Mouse (Mus musculus) heart, adult 2 months (tissue): ENCODE data around the gene Tmem269. TPM values are rescaled to one million over a fixed set of nuclear protein-coding genes. Genes with fewer than 3 reads are reported as not detected.

ENCODE experiments used
- DNase-seq, 2 experiments: peaks; one replicate each; pipeline ENCODE4 v3.0.0; 2021
- H3K27ac ChIP-seq: fragments of 200-600 bp; 2 replicates; pipeline ENCODE4 v1.8.1; 2022
- H3K27me3 ChIP-seq: fragments of 200-500 bp; 2 replicates; pipeline ENCODE4 v1.6.1; 2012; ENCODE audit warnings: mild to moderate bottlenecking, low read length, inconsistent platforms, mixed read lengths; ENCODE audit not compliant: control insufficient read depth, insufficient read depth
- H3K36me3 ChIP-seq: fragments of 200-500 bp; 2 replicates; pipeline ENCODE4 v1.6.1; 2012; ENCODE audit warnings: low read length, inconsistent platforms; ENCODE audit not compliant: control insufficient read depth, insufficient read depth
- H3K4me1 ChIP-seq: fragments of 200-500 bp; 2 replicates; pipeline ENCODE4 v1.6.1; 2011; ENCODE audit warnings: low read length; ENCODE audit not compliant: control insufficient read depth, insufficient read depth
- H3K4me3 ChIP-seq: fragments of 200-600 bp; 2 replicates; pipeline ENCODE4 v1.8.1; 2022
- H3K79me2 ChIP-seq: fragments of 200-500 bp; replicated peaks from 2 replicates; pipeline ENCODE4 v1.6.1; 2012; ENCODE audit warnings: mild to moderate bottlenecking, inconsistent platforms, low read length, moderate library complexity, mixed read lengths; ENCODE audit not compliant: control insufficient read depth, insufficient read depth
- H3K9ac ChIP-seq: fragments of 200-500 bp; 2 replicates; pipeline ENCODE4 v1.6.1; 2012; ENCODE audit warnings: low read depth, mild to moderate bottlenecking, control low read depth, inconsistent platforms, low read length, mixed read lengths
- CTCF ChIP-seq: fragments of 200-600 bp; IDR thresholded peaks from 2 replicates; pipeline ENCODE4 v1.8.1; 2022; ENCODE audit warnings: antibody characterized with exemption, mild to moderate bottlenecking, moderate library complexity
- EP300 ChIP-seq: fragments of 200-500 bp; IDR thresholded peaks from 2 replicates; pipeline ENCODE4 v1.6.1; 2011; ENCODE audit warnings: low read depth, low read length, control low read depth; ENCODE audit not compliant: insufficient read depth
- POLR2A ChIP-seq: fragments of 200-500 bp; IDR thresholded peaks from 2 replicates; pipeline ENCODE4 v1.6.1; 2011; ENCODE audit warnings: mild to moderate bottlenecking, low read depth, low read length, control low read depth; ENCODE audit not compliant: insufficient read depth
- WGBS: fragments of 180-500 bp; shearing (Covaris S2); methylation state at CpG from one replicate; pipeline ENCODE4 v1.1.7; 2018; 5-methylcytosine and 5-hydroxymethylcytosine counted together
- intact Hi-C: fragments of 180-260 bp; cut with DNase I; formaldehyde crosslinking; loops from one replicate; pipeline ENCODE4 v1.15.1; 2025
- polyA plus RNA-seq: library from polyadenylated mRNA; depleted of rRNA; stranded (reverse); fragments of >200 nt; gene quantifications from 2 replicates; pipeline ENCODE4 v1.2.3, GENCODE M21; 2012
- total RNA-seq, 2 experiments: library from RNA; stranded (reverse); gene quantifications; 2 replicates each; pipeline ENCODE4 v1.2.3; 2021

Gene Tmem269
- total and polyA plus RNA-seq, 3 experiments, result 0.16 TPM; not detected in 2

DNA sequence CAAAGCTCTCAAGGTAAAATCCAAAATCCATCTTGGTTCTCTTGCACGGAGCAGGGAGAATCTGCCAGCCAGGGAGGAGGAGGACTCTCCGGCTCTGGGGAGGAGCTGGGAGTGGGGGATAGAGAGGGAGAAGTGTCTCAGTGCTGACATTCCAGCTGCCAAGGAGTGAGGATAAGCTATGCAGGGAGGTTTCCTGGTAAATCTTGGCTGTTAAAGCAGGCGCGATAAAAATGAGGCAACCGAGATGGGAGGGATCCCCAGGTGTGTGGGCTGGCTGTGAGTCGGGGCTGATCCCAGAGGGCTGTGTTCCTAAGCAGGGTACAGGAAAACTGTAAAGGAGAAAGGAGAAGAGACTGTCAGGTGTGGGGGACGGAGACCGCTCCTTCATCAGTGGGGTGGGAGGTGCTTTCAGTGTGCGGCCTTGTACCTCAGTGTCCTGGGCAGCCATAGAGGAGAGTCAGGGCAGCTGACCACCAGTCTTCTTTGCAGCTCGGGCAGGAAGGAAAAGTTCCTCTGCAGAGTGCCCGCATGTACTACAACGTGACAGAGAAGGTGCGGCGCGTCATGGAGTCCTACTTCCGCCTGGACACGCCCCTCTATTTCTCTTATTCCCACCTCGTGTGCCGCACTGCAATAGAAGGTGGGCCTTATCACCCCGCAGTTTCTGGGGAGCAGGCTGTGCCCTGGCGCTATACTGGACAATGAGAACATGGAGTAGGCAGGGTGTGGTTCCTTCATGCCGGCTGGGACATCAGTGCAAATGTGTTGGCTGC, 26.6 kb upstream of the Tmem269 start:
- Histone ChIP-seq H3K36me3 (no peaks in the 10 kb centered on the region), H3K4me1 (peaks cover 4% of the 10 kb centered on the region), H3K27me3 (no peaks in the 10 kb centered on the region), H3K27ac (no peak overlapping the region), H3K4me3 (no peak overlapping the region), H3K9ac (no peak overlapping the region), H3K79me2 (no peaks in the 10 kb centered on the region)
- peak in 1 of 2 experiments; percentile 41 for DNase-seq
- no peak for TF ChIP-seq POLR2A
- TF ChIP-seq CTCF, result no peak
- TF ChIP-seq EP300, result no peak
- 78% methylated on average over 22 of the region's 22 CpGs for WGBS
- intact Hi-C loops, result loop anchor here (5.0 kb wide), 5 partner anchors 78 to 423 kb away; partner anchors contain the start of genes Foxj3, Frg2f1, Ppcs and Ppih

DNA sequence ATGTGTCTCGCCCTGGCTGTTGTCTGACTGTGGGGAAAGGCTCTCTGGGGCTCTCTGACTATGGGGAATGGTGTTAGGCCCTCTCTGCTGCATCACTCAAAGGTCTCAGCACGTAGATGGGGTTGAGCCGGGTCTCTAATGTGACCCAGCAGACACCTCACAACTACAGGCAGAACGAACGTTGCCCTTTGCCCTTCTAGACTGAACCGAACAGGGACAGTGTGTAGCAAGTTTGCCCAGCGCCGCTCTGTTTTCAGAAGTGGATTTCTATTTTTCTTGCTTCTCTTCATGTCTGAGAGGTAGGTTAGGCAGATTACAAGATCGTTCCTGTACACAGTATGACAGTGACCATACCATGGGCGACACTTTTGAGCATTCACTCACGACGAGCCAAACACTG, 24.6 kb upstream of the Tmem269 start:
- intact Hi-C loops, result no loop called here
- no peaks in the 10 kb centered on the region for H3K27me3 ChIP-seq
- H3K9ac ChIP-seq, result no peak overlapping the region
- DNase-seq, result no peak
- H3K27ac ChIP-seq, result no peak overlapping the region
- no peaks in the 10 kb centered on the region for H3K79me2 ChIP-seq
- H3K4me1 ChIP-seq, result peaks cover 1% of the 10 kb centered on the region; the same call in 1 of the 2 replicates
- TF ChIP-seq CTCF, result no peak
- TF ChIP-seq POLR2A, result no peak
- TF ChIP-seq EP300, result no peak
- H3K36me3 ChIP-seq, result no peaks in the 10 kb centered on the region
- no peak overlapping the region for H3K4me3 ChIP-seq
- 91% methylated on average over 12 of the region's 12 CpGs for WGBS

DNA sequence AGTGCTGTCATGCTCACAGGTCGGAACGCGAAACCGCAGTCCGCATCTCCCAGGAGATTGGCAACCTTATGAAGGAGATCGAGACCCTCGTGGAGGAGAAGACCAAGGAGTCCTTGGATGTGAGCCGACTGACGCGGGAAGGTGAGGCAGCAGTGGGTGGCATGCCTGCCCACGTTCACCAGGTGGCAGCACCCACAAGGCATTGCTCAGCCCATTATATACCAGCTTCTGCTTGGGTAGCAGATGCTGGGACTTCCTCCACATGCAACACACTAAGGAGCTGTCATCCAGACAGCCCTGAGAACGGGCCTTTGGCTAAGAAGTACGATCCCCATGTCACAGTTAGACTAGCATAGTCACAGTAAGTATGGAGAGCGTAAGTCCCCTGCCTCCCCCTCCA, 23.6 kb upstream of the Tmem269 start:
- H3K79me2 ChIP-seq, result no peaks in the 10 kb centered on the region

DNA sequence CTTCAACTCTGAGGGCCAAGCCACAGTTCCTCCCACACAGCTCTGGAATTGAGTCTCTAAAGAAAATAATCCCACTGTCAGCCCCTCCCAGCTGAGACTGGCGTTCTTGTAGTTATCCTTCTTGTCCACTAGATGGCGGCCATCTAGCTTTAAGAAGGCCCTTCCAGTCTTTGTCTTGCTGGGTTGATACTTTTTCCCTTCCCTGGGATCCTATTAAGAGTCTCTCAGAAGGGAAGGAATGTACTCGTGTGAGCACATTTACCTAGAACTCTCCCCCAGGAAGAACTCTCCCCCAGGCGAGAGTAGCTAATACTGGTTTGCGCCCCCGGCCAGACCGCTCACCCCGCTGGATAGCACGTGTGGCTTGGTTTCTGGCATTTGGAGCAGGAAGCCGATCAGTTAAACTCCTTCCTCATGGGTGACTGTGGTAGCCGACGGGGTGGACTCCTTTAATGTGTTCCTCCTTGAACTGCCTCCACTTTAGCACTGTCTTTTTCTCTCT, 21.2 kb upstream of the Tmem269 start:
- TF ChIP-seq POLR2A (no peak), EP300 (no peak), CTCF (peak; percentile 96)
- Histone ChIP-seq H3K27me3 (no peaks in the 10 kb centered on the region), H3K9ac (peak overlapping the region; percentile 62), H3K27ac (no peak overlapping the region; the same call in 1 of the 2 replicates), H3K36me3 (no peaks in the 10 kb centered on the region), H3K4me3 (no peak overlapping the region), H3K79me2 (no peaks in the 10 kb centered on the region), H3K4me1 (no peaks in the 10 kb centered on the region; the same call in 1 of the 2 replicates)
- DNase-seq, result peak; percentile 40 to 48
- 24% methylated on average over 12 of the region's 12 CpGs for WGBS
- intact Hi-C loops, result loop anchor here (2.0 kb wide), 1 partner anchor 100 kb away; no protein-coding TSS in a partner anchor

More for the DNA sequence above, 23.6 kb upstream of the Tmem269 start:
- DNase-seq, result peak in 1 of 2 experiments; percentile 49
- H3K4me1 ChIP-seq, result no peaks in the 10 kb centered on the region; the same call in 1 of the 2 replicates
- no peaks in the 10 kb centered on the region for H3K36me3 ChIP-seq
- H3K27me3 ChIP-seq, result no peaks in the 10 kb centered on the region
- H3K9ac ChIP-seq, result no peak overlapping the region
- intact Hi-C loops, result no loop called here
- H3K4me3 ChIP-seq, result no peak overlapping the region
- no peak overlapping the region for H3K27ac ChIP-seq
- TF ChIP-seq CTCF (peak; percentile 77), EP300 (no peak)
- WGBS, result 87% methylated on average over 14 of the region's 14 CpGs

DNA sequence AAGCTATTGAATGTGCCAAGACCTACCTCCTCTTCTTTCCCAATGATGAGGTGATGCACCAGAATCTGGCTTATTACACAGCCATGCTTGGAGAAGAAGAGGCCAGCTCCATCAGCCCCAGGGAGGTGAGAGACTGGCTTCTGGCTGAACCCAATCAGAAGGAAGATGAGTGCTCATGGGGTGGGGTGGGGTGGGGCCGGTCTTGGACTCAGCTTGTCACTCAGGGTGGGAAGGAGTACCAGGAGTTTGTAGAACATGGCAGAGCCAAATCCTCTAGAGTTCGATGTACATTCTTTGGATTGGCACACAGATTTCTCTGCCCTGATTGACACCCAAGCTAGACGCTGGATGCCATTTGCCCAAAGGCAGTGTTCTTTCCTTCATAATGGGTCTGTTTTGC, 20.6 kb upstream of the Tmem269 start:
- H3K4me3 ChIP-seq, result no peak overlapping the region
- TF ChIP-seq CTCF, result no peak
- TF ChIP-seq EP300, result no peak
- no peak for TF ChIP-seq POLR2A
- H3K27me3 ChIP-seq, result no peaks in the 10 kb centered on the region
- H3K4me1 ChIP-seq, result no peaks in the 10 kb centered on the region; the same call in 1 of the 2 replicates
- DNase-seq, result no peak
- no peaks in the 10 kb centered on the region for H3K79me2 ChIP-seq
- intact Hi-C loops, result loop anchor here (2.0 kb wide), 1 partner anchor 100 kb away; no protein-coding TSS in a partner anchor
- no peaks in the 10 kb centered on the region for H3K36me3 ChIP-seq
- H3K9ac ChIP-seq, result no peak overlapping the region
- 75% methylated on average over 3 of the region's 3 CpGs for WGBS
- H3K27ac ChIP-seq, result peak overlapping the region; percentile 28; the same call in 1 of the 2 replicates

DNA sequence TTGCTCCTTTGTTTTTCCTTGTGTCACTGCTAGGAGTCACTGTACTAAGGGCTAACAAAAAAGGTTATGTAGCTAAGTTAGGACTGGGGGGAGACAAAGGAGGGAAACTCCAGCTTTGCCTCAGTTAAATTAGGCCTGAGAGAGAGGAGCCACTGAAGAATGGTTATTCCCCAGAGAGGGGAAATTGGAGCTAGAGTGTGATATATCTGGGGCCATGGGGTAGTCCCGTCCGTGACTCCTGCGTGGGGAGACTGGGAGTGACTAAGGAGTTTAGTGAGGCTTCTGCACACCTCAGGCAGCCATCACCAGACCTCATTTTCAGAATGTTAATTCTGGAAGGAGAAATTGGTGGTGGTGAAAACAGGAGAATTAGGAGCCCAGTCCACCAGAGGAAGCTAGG, 16.3 kb upstream of the Tmem269 start:
- TF ChIP-seq CTCF (no peak), POLR2A (no peak), EP300 (no peak)
- Histone ChIP-seq H3K36me3 (no peaks in the 10 kb centered on the region), H3K9ac (no peak overlapping the region), H3K79me2 (peaks cover 1% of the 10 kb centered on the region; the same call in 1 of the 2 replicates), H3K27me3 (no peaks in the 10 kb centered on the region), H3K27ac (no peak overlapping the region), H3K4me1 (peaks cover 1% of the 10 kb centered on the region; the same call in 1 of the 2 replicates), H3K4me3 (peak overlapping the region; percentile 98; the same call in 1 of the 2 replicates)
- 68% methylated on average over 3 of the region's 3 CpGs for WGBS
- DNase-seq, result no peak
- intact Hi-C loops, result no loop called here
